Mouse (Mus musculus): ENCODE results near the gene Dop1b.
"Not testable (repeated sequence)": the region's sequence is repeated elsewhere in the genome, so short reads cannot be mapped to it uniquely, and the experiment has no call there.

The Dop1b gene

DNA sequence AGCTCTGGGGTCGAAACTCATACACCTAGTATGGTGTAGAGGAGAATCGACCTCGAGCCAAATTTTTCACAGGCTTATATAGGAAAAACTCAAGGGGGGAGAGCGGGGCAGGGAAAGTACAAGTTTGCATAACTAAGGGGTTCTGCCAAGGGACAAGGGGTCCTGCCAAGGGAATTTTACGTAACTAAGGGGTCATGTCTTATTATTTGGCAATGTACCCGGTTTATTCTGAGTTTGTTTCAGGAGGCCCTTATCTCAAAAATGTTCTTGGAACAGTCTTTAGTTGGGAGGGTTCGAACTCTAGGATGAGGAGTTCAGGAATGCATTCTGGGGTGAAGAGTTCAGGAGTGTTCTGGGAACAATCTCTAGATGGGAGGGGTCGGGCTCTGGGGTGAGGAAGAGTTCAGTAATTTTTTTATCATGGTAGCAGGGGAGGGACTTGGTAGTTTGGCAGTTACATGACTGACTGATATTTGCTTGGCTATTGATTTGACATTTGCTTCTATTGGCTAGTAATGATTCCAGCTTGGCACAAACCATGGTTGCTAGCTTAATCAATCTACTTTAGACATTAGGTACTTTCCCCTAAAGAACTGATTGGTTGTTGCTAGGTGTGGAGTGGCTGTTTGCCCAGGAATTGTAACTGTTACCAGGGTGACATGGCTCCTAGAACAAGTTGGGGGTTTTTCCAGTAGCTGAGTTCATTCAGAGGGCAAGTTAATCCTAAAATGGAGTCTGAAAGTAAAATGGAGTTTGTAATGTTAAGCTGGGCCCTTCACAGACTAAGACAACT lies 110.9 kb downstream of the Dop1b start:
- in situ Hi-C loops (cut with MboI, MseI): not testable (repeated sequence)

GRCm38 (mm10) chr16:93824799-93825198 lies 113.1 kb downstream of the Dop1b start:
- in situ Hi-C loops (cut with MboI, MseI): no loop called here

DNA sequence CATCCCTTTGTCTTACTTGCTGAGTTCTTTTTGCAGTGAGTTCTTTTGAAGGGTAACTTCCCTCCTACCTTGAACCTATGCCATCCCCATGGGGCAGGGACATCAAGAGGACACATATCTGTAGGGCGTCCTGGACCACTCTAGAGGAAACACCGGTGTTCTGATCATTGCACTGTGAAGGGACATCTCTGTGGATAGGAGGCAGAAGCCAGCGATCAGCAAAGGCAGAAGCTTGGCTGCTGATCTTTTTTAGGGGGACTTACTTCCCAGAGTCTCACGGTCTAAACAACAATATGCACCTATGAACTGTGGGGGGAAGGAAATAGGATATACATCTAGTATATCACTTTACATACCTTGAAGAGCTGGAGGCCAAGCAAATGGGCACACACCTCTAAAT lies 113.8 kb downstream of the Dop1b start:
- in situ Hi-C loops (cut with MboI, MseI): no loop called here

GRCm38 (mm10) chr16:93826054-93826453 lies 114.3 kb downstream of the Dop1b start:
- in situ Hi-C loops (cut with MboI, MseI): no loop called here

DNA sequence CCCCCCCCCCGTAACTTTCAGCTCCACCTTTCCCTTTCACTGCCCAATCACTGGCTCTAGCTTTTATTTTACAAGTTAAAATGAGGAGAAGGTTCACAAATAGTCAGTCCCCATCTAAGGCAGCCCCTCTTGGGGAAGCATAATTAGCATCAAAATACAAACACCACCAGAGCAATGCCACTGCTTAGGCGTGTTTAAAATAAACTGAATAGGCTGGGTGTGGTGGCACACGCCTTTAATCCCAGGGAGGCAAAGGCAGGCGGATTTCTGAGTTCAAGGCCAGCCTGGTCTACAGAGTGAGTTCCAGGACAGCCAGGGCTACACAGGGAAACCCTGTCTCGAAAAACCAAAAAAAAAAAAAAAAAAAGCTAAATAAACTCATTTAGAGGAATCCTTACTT lies 114.8 kb downstream of the Dop1b start:
- in situ Hi-C loops (cut with MboI, MseI): not testable (repeated sequence)

GRCm38 (mm10) chr16:93826909-93827308 lies 115.2 kb downstream of the Dop1b start:
- in situ Hi-C loops (cut with MboI, MseI): no loop called here

DNA sequence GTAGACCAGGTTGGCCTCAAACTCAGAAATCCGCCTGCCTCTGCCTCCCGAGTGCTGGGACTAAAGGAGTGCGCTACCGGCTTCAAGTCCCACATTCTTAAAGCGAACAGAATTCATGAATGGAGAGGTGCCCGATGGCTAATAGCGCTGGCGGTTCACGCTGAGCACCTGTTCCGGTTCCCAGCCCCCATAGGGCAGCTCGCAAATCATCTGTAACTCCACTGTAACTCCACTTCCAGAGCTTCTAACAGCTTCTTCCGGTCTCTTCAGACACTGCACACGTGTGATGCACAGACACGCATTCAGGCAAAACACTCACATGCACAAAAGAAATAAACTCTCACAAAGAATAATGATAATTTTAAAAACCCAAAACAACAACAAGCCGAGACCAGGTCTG lies 117.8 kb downstream of the Dop1b start:
- in situ Hi-C loops (cut with MboI, MseI): no loop called here

- in situ Hi-C loops (cut with MboI, MseI): loop anchor here (5.0 kb wide), 1 partner anchor 52 kb away; the partner anchor contains the start of gene Chaf1b
These were observed 118.4 kb downstream of the Dop1b start for GRCm38 (mm10) chr16:93830071-93830470.

DNA sequence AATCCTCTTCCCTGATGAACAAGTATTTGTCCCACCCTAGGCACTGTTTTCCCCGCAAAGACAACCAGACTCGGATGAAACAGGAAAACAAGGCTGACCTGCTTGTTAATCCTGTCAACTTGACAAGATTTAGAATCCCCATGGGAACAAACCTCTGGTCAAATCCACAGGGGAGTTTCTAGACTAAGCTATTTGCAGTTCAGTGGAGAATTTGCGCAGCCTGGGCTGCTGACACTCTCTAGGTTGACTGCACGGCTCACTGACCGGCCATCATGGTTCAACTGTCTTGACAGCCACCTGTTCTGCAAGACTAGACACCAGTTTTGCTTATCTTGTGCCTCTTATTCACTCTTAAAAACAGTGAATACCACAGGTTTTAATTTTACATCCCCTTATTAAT lies 119.2 kb downstream of the Dop1b start:
- in situ Hi-C loops (cut with MboI, MseI): loop anchor here (5.0 kb wide), 1 partner anchor 51 kb away; the partner anchor contains the start of gene Chaf1b

- in situ Hi-C loops (cut with MboI, MseI): loop anchor here (5.0 kb wide), 1 partner anchor 50 kb away; the partner anchor contains the start of gene Chaf1b
These were observed 120.1 kb downstream of the Dop1b start, which contains the start of gene Morc3 for GRCm38 (mm10) chr16:93831627-93832395. Morc3 (plus strand) TSS chr16:93832121.

- in situ Hi-C loops (cut with MboI, MseI): loop anchor here (5.0 kb wide), 1 partner anchor 50 kb away; the partner anchor contains the start of gene Chaf1b
These were observed 121.0 kb downstream of the Dop1b start for GRCm38 (mm10) chr16:93832451-93833276.

GRCm38 (mm10) chr16:93833551-93833950 lies 121.8 kb downstream of the Dop1b start:
- in situ Hi-C loops (cut with MboI, MseI): loop anchor here (5.0 kb wide), 1 partner anchor 49 kb away; the partner anchor contains the start of gene Chaf1b

DNA sequence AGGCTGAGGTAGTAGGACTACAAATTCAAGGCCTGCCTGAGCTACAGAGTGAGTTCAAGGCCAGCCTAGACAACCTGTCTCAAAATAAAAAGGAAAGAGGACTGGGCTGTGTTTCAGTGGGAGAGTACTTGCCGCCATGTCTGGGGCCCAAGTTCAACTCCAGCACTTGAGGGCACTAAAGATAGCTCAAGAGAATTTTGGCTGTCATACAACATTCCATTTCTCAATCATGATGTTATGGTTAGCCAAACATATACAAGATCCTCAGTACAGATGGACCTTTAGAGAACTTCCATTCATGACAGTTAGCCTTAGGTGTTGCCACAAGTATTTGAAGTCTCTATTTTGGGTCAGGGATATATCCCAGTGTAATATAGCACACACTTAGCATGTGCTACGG lies 122.4 kb downstream of the Dop1b start:
- in situ Hi-C loops (cut with MboI, MseI): loop anchor here (5.0 kb wide), 1 partner anchor 48 kb away; the partner anchor contains the start of gene Chaf1b

- in situ Hi-C loops (cut with MboI, MseI): no loop called here
These were observed 127.3 kb downstream of the Dop1b start for GRCm38 (mm10) chr16:93839049-93839448.

GRCm38 (mm10) chr16:93850527-93850926 lies 138.8 kb downstream of the Dop1b start:
- in situ Hi-C loops (cut with MboI, MseI): no loop called here

GRCm38 (mm10) chr16:93859967-93860366 lies 148.3 kb downstream of the Dop1b start:
- in situ Hi-C loops (cut with MboI, MseI): no loop called here
